Mouse (Mus musculus) right cerebral cortex, postnatal 10 days (tissue): ENCODE data around the gene Mlxipl.

Experiments used
- DNase-seq, 2 experiments: peaks; one replicate each; pipeline ENCODE4 v3.0.0; 2021; ENCODE audit warnings: low spot score in 2 of 2

Gene Mlxipl

DNA sequence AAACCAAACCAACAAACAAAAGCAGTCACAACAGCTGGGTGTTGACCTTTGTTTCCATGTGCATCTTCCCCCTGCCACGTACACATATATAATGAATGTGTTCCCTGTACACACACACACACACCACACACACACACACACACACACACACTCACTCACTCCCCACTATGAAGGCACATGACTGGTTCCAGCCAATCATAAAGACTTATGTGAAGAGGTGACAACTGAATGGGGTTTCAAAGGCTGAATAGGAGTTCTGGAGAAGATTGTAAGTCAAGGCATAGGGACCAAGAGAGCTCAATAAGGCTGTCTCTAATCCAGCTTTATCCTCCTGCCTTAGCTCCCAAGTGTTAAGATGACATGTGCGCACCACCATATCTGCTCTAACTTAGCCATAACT lies 10.1 kb upstream of the Mlxipl start:
- no peak for DNase-seq

DNA sequence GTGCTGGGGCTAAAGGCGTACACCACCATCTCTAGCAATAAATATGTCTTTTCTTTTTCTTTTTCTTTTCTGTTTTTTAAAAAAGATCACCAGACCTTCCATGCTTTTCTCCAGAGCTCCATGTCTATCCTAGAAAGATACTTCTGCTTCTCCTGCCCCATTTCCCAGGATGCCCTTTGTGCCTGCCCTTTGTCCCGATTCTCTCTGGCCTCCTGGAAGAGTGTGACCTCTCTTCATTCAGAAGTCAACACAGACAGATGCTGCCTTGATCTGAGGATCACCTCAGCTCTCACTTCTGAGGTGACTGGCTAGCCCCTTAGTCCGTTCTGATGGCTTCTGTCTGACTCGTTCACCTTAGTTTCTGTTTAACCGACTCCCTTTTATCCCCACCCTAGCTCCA lies 9.2 kb upstream of the Mlxipl start:
- DNase-seq, result no peak

DNA sequence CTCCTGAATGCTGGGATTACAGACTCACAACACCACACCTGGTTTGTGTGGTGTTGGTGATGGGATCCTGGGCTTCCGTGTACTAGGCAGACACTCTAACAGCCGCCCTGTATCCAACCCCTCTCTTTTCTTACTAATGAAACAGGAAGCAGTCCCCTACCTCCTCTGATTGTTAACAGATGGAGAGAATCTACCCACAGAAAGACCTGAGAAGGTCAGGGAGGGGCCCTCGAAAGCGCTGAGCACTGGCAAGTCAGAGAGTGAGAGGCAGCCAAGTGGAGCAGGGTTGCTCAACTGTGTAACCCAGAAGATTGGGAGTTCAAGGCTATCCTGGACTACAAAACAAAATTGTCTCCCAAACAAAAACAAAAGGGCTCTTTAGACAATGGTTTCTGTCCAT lies 2.8 kb upstream of the Mlxipl start:
- no peak for DNase-seq

DNA sequence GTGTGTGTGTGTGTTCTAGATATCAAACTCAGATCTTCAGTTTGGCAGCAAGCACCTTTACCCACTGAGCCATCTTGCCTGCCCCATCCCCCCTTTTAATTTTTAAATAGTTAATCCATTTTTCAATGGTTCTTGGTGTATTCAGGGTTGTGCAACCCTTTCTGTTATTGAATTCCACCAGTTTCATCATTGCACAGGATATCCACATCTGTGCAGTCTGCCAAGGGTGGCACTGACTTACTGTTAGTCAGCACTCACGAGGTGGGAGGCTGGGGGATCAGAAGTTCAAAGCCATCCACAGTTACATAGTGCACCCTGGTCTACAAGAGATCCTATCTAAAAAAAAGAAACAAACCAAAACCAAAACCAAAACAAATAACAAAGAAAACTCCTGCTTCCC lies 11.3 kb downstream of the Mlxipl start:
- DNase-seq, result no peak

DNA sequence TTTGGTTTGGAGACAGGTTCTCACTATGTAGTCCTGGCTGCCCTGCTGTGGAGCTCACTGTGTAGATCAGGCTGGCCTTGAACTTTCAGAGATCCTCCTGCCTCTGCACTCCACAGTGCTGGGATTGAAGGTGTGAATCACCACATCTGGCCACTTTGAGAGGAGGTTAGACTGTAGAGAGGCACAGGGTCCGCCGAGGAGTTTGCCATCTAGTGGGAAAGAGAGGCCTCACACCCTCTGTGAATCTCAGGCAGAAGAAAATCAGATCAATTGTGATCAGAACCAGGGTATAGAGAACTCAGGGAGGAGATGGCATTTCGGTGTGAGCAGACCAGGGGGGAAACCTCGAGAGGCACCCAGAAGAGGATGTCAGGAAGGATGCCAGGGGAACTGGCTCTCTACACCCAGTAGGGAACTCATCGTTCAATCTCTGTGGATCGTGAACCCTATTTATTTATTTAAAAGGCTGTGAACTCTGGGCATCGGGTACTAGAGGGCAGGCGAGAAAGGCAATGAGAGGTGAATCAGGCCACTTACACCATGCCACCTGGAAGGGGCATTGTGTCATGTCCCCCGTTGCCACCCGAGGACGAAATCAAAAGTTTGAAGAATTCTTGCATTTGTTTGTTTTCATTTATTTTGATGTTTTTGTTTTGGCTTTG lies 14.4 kb downstream of the Mlxipl start:
- DNase-seq, result no peak

DNA sequence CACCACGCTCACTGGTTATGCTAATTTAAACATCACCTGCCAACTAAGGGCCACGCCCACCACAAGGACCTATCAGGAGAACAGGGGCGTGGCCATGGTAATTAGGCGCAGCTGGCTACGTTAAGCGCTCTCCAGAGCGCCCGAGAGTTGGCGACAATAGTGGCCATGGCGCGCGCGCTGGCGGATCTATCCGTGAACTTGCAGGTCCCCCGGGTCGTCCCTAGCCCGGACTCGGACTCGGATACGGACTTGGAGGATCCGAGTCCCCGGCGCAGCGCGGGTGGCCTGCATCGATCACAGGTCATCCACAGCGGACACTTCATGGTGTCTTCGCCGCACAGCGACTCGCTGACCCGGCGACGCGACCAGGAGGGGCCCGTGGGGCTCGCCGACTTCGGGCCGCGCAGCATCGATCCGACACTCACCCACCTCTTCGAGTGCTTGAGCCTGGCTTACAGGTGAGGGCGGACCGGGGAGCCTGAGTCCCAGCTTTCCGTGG lies 17.1 kb downstream of the Mlxipl start:
- peak; percentile 81 to 87 for DNase-seq

DNA sequence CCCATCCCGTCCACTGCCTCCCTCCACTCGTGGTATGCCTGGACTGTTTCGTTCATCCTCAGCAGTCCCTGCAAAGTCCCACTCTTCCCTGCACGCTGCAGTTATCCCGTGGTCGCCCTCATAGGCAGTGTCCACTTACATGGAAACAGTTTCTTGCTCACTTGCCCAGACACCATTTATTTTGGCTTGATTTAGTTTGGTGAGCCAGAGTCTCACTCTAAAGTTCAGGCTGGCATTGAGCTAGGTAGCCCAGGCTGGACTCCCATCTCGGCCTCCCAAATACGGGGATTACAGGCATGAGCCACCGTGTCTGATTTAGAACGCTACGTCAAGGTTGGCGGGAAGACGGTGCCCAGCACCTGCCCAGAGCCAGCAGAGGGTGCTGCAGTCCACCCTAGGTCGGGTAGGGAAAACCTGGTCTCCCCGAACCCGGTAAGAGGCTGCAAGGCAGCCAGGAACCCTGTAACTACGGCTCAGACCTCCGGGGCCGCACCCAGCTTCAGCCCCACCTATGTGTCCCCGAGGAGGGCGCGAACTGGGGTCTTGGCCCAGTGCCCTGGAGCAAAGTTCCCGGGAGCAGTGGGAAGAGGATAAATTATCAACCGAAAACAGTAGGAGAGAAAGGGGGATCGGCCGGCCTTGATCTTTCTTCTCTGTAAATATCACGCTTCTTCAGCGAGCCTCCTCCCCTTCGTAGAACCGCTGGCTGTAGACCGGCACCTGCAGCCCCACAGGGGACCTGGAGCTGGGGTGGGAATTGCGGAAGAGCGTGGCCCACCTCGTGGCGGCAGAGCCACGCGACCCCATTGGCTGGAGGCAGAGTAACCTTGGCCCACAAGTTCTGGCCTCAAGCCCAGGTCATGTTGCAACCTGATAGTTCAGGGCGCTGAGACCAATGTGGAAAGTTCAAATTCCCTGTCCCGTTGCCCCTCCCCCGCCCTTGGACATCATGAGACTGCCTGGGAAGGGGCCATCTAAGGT lies 18.1 kb downstream of the Mlxipl start:
- DNase-seq, result peak; percentile 34 to 44

DNA sequence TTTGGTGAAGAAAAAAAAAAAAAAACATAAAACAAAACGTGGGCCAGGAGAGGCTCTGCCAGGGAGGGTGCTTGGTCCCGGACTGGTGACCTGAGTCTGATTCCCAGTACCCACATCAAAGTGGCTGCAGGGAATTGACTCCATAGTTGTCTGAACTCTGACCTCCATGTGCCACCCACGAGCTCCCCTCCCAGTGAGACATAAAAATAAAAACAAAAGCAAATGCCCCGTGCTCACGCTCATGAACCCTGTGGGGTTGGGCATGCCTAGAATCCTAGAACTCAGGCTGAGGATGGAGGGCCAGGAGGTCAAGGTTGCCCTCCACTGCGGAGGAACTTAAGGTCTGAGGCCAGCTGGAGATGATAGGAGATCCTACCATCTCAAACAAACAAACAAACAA lies 19.3 kb downstream of the Mlxipl start:
- no peak for DNase-seq

DNA sequence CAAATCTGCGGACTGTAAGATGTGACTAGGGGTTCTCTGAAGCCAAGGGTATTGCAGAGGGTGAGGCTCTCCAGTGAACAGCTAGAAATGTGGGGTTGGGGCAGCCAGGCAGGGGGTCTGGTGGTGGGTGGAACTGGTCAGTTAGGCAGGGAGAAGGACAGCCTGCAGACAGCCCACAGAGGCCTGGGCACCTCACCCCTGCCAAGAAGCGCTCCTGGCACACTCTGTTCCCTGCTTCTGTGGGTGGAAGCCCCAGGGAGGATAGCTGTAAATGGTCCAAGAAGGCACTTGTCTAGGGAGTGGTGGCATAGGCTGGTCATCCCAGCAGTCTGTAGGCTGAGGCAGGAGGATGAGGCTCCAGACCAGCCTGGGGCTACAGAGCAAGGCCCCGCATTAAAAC lies 19.7 kb downstream of the Mlxipl start:
- no peak for DNase-seq

DNA sequence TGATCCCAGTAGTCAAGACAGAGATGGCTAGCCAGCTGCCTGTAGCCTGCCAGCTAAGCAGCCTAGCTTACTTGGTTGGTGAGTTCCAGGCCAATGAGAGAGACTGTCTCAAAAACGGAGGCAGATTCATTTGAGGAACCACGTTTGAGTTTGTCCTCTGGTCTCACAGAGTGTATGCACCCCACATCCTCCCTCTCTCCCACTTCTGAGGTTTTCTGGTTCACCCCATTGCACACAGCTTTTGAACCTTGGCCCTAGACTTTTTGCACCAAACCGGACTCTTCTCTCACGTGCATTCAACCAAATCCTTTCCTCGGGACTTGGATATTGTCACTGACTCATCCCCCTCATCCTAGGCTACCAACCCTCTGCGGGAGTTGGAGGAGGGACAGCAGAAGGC lies 20.3 kb downstream of the Mlxipl start:
- DNase-seq, result no peak

DNA sequence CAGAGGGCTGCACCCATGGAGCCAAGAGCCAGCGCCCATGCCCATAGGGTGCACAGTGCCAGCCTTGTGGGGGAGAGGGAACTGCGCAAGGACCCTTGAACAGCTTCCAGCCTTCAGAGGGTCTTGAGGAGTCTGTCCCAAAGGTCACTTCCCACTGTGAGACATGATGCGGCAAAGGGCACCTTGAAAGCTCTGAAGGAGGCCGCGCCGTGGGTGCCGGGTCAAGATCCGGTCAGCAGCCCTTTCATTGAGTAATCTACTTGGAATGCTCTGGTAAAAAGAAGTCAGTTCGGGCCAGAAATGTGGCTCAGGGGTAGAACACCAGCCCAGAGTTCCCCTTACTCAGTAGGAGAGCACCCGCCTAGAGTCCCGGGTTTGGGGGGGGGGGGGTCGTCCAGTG lies 24.1 kb downstream of the Mlxipl start:
- DNase-seq, result no peak

DNA sequence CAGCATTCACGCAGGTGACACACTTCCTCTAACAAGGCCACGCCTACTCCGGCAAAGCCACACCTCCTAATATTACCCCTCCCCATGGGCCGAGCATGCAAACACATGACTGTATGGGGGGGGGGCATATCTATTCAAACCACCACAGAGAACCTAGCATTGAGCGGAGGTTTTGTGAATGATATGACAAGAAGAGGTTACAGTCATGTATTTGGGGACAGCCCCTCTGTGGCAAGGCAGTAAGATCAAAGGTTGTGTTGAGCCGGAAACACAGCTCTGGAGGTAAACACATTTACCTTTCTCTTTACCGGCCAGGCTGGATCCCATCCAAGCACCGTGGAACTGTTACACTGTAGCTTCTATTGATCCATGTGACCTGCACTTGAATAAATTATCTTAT lies 25.6 kb downstream of the Mlxipl start:
- DNase-seq, result no peak

DNA sequence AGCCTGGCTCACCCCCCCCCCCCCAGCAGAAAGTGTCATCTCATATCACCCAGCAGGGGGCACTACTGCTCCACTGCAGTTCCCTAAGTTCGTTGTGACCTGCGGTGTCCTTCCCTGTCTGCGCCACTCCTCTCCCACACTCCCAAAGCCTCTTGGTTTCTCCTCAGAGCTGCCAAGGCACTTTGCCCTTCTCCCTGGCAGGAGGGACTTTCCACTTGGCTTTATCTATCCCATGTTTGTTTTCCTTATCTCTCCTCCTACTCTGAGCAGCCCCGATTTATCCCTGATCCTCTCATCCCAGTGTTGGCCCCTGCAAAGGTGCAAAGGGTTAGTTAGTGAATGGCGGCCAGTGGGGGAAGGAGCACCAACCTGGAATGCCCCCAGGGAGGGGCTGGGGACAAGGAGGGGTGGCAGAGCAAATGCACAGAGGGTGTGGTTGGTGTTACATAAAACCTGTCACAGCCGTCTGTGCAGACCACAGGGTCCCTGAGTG lies 28.9 kb downstream of the Mlxipl start:
- DNase-seq, result peak; percentile 35 to 47

DNA sequence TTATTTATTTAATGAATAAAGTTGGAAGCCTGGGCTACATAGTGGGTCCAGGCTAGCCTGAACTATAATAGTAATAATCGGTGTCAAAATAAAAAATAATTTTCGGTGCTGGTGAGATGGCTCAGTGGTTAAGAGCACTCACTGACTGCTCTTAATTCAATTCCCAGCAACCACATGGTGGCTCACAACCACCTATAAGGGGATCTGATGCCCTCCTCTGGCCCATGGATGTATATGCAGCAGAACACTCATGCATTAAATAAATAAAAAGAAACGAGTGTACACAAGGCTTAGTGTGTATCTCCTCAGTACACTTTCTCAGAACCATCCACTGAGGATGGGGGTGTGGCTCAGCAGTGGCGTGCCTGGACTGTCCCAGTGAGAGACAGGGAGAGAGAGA lies 31.1 kb downstream of the Mlxipl start:
- DNase-seq, result no peak

DNA sequence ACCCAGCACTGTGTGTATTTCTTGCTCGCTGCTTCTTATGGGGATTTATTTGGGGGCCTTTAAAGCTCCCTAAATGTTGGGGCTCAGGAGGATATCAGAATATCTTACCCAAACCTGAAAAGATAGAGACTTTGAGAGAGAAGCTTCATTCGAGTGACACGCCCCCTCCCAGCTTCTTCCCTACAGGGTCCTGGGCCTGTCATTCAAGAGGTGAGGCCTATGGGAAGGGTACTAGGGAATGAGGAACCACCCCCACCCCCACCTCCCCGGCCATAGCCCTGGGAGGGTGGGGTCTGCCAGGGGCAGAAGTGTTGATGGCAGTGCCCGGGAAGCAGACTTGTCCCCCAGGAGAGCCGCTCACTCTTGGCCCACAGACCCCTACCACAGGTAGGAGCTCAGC lies 36.4 kb downstream of the Mlxipl start:
- peak; percentile 56 to 65 for DNase-seq

DNA sequence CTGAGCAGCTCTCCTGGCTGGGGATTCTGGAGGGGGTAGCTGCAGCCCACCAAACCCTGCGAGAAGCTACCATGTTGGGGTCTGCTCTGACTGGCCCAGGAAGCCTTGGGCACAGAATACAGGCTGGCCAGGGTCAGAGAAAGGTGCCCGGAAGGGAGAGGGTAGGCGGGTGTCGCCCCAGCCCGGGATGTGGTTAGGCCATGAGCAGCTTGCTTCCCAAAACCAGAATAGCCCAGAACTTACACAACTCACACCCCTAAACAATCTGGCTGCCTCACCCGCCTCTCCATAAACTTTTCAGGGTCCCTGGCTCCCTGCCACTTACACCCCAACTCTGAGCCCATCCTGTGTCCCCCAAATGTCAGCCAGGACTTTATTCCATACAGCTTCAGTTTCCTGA lies 38.0 kb downstream of the Mlxipl start:
- DNase-seq, result no peak

DNA sequence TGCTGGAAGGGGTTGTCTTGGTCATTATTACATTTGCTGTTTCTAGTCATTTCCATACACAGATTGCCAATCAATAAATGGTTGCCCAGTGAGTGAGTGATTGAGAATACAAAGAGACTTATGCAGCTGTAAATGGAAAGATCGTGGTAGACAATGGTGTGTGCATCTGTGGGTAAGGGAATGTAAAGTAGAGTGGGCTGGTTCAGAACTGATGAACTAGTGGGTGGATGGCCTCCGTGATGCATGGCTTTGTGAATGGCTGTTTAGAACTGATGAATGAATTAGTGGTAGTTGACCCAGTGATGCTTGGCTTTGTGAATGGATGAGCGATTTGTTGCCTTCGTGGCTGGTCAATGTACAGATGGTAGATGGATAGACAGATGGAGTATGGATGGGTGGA lies 40.1 kb downstream of the Mlxipl start:
- DNase-seq, result no peak

DNA sequence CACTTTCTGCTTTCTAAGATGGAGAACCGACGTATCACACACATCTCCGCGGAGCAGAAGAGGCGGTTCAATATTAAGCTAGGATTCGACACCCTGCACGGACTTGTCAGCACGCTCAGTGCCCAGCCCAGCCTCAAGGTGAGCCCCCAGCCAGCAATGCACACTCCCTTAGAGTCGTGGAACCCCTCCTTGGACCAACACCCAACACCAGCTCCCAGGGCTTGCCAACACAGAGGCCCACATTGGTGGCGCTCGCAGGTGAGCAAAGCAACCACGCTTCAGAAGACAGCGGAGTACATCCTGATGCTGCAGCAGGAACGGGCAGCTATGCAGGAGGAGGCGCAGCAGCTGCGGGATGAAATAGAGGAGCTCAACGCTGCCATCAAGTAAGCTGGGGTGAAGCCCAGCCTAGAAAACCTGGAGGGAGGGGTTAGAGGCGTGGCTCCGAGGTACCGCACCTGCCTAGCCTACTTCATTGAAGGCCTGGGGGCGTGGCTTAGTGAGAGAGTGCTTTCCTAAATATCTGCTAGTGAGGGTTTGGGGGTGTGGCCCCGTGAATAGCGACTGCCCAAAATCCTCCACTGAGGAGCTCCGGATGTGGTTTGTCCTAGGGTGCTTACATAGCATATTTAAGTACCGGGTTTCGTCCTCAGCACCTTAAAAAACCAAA lies 44.2 kb downstream of the Mlxipl start:
- DNase-seq, result peak in 1 of 2 experiments; percentile 35

DNA sequence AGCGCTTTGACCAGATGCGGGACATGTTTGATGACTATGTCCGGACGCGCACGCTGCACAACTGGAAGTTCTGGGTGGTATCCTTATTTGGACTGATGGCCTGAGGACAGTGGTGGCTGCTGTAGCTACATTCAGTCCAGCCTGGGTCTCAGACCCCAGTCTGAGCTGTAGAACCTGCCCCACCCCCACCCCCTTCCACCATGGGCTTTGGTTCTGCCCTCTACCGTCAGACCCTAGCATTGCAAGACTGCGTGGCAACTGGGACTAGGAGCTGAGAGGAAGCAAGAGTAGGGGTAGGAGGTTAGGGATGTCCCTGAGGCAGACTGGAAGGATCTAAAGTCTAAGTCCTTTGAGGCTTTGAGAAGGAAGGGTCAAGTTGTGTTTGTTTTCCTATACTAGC lies 44.8 kb downstream of the Mlxipl start:
- peak in 1 of 2 experiments; percentile 29 for DNase-seq

DNA sequence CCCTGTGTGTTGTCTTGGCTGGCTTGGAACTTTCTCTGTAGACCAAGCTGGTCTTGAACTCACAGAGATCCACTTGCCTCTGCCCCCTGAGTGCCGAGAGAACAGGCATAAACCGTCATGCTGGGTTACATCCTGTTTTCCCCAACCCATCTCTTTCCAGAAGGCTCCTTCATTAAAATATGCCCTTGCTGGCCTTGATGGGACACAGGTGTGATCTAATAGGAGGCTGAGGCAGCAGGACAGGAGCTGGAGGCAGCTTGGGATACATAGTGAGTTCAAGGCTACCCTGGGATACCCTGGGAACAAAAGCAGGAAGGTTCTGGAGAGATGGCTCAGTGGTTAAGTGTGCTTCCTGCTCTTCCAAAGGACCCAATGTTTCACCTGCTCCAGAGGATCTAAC lies 50.2 kb downstream of the Mlxipl start:
- no peak for DNase-seq

DNA sequence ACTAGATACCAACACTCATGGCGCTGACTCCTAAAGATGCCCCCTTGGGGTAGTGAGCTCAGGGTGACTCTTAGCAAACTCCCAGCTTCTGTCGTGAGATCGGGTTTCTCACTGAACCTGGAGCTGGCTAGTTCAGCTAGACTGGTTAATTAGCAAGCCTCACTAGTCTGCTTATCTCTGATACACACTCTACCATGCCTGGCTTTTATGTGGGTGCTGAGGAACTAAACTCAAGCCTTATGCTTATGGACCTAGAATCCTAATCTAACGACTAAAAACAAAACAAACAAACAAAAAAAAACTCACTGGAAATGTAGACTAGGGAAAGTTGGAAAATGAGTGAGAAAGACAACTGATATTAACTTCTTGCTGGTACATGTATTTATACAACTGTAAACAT lies 54.8 kb downstream of the Mlxipl start:
- no peak for DNase-seq

DNA sequence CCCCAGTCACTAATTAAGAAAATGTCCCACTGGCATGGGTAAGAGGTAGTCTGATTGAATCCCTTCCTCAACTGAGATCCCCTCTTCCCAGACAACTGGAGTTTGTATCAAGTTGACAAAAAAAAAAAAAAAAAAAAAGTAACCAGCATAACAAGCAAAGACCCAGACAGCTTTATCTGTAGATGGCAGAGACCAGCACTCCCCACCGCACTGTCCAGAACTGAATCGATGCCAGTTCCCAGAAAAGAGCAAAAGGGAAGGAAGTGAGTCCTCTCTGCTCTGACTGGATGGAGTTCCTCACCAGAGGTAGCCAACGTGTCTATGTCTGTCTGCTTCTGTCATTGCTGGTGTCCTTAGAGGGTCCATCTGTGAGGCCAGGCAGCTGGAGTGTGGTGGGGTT lies 55.8 kb downstream of the Mlxipl start:
- DNase-seq, result peak; percentile 45 to 49
